Mouse (Mus musculus): ENCODE data around the gene Dclk1. TPM values are rescaled to one million over a fixed set of nuclear protein-coding genes. Genes with fewer than 3 reads are reported as not detected.

The Dclk1 gene
- polyA plus RNA-seq, 1 experiment: 1.1 TPM

DNA sequence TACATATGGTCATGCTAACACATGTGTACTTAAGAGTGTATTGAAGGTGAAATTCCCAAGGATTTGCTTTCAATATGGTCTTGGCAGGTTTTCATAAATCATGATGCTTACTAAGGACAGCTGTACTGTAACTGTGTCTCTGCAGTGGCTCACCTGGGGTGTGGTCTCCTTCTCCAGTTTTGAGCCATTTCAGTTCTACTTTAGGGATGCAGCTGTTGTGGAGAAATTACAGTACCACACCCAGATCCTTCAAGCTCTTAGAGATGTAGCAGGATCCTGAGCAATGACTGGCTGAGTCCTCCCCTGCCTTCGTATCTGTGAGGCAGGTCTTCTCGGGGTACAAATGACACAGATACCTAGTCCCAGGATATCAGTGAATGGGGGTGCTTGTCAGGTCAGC lies 8.5 kb downstream of the Dclk1 start:
- no peak overlapping the region for H3K4me3 ChIP-seq (ENCODE audit: insufficient read depth, low read depth, low read length)
- 83% methylated on average over 2 of the region's 2 CpGs for WGBS
- H3K4me1 ChIP-seq (ENCODE audit: control insufficient read depth, insufficient read depth, low read length): no peaks in the 10 kb centered on the region
- DNase-seq: no peak
- H3K27me3 ChIP-seq (replicated peaks; ENCODE audit: control insufficient read depth, insufficient read depth, low read length): no peaks in the 10 kb centered on the region
- no peaks in the 10 kb centered on the region for H3K36me3 ChIP-seq (ENCODE audit: control insufficient read depth, insufficient read depth, low read length)
- TF ChIP-seq CTCF (conservative IDR thresholded peaks at IDR 0.05; ENCODE audit: insufficient read depth, insufficient read length, low read depth, low read length): no peak
- no peak for TF ChIP-seq POLR2A (IDR thresholded peaks at IDR 0.05; ENCODE audit: low read depth, low read length)
- no peak overlapping the region for H3K27ac ChIP-seq (ENCODE audit: insufficient read depth, low read depth, low read length)

GRCm38 (mm10) chr3:55260139-55260538 lies 18.0 kb downstream of the Dclk1 start:
- Histone ChIP-seq H3K27me3 (replicated peaks; ENCODE audit: control insufficient read depth, insufficient read depth, low read length) (no peaks in the 10 kb centered on the region), H3K4me1 (ENCODE audit: control insufficient read depth, insufficient read depth, low read length) (no peaks in the 10 kb centered on the region), H3K4me3 (ENCODE audit: insufficient read depth, low read depth, low read length) (no peak overlapping the region), H3K27ac (ENCODE audit: insufficient read depth, low read depth, low read length) (no peak overlapping the region), H3K36me3 (ENCODE audit: control insufficient read depth, insufficient read depth, low read length) (no peaks in the 10 kb centered on the region)
- no peak for DNase-seq
- TF ChIP-seq CTCF (conservative IDR thresholded peaks at IDR 0.05; ENCODE audit: insufficient read depth, insufficient read length, low read depth, low read length) (no peak), POLR2A (IDR thresholded peaks at IDR 0.05; ENCODE audit: low read depth, low read length) (no peak)
- 69% methylated on average over 7 of the region's 7 CpGs for WGBS

GRCm38 (mm10) chr3:55266091-55266490 lies 23.9 kb downstream of the Dclk1 start:
- no peak overlapping the region for H3K27ac ChIP-seq (ENCODE audit: insufficient read depth, low read depth, low read length)
- no peak for TF ChIP-seq CTCF (conservative IDR thresholded peaks at IDR 0.05; ENCODE audit: insufficient read depth, insufficient read length, low read depth, low read length)
- TF ChIP-seq POLR2A (IDR thresholded peaks at IDR 0.05; ENCODE audit: low read depth, low read length): no peak
- 90% methylated on average over 5 of the region's 5 CpGs for WGBS
- no peak for DNase-seq
- no peaks in the 10 kb centered on the region for H3K27me3 ChIP-seq (replicated peaks; ENCODE audit: control insufficient read depth, insufficient read depth, low read length)
- H3K4me3 ChIP-seq (ENCODE audit: insufficient read depth, low read depth, low read length): no peak overlapping the region
- H3K36me3 ChIP-seq (ENCODE audit: control insufficient read depth, insufficient read depth, low read length): no peaks in the 10 kb centered on the region
- no peaks in the 10 kb centered on the region for H3K4me1 ChIP-seq (ENCODE audit: control insufficient read depth, insufficient read depth, low read length)

GRCm38 (mm10) chr3:55269802-55270201 lies 27.6 kb downstream of the Dclk1 start:
- H3K4me3 ChIP-seq (ENCODE audit: insufficient read depth, low read depth, low read length): no peak overlapping the region
- WGBS: 86% methylated on average over 4 of the region's 4 CpGs
- no peak for DNase-seq
- TF ChIP-seq CTCF (conservative IDR thresholded peaks at IDR 0.05; ENCODE audit: insufficient read depth, insufficient read length, low read depth, low read length) (no peak), POLR2A (IDR thresholded peaks at IDR 0.05; ENCODE audit: low read depth, low read length) (no peak)
- H3K27me3 ChIP-seq (replicated peaks; ENCODE audit: control insufficient read depth, insufficient read depth, low read length): no peaks in the 10 kb centered on the region
- H3K36me3 ChIP-seq (ENCODE audit: control insufficient read depth, insufficient read depth, low read length): no peaks in the 10 kb centered on the region
- H3K27ac ChIP-seq (ENCODE audit: insufficient read depth, low read depth, low read length): no peak overlapping the region
- no peaks in the 10 kb centered on the region for H3K4me1 ChIP-seq (ENCODE audit: control insufficient read depth, insufficient read depth, low read length)

DNA sequence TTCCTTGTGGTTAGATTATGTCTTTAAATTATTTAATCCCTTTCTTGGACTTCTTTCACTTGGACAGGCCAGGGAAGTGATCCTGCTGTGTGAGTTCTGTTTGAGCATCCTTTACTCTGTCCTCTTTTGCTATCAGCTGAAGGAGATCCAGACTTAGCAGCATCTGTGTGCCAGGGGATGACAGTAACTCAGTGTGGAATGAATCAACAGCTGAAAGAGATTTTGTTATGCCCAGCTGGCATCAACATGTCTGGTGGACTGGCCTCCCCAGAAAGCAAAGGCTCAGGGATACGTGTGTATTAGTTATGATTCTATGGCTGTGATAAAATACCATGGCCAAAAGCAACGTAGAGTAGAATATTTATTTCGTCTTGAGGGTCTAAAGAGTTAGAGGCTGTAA lies 28.2 kb downstream of the Dclk1 start:
- Histone ChIP-seq H3K4me1 (ENCODE audit: control insufficient read depth, insufficient read depth, low read length) (no peaks in the 10 kb centered on the region), H3K27ac (ENCODE audit: insufficient read depth, low read depth, low read length) (no peak overlapping the region), H3K27me3 (replicated peaks; ENCODE audit: control insufficient read depth, insufficient read depth, low read length) (no peaks in the 10 kb centered on the region), H3K36me3 (ENCODE audit: control insufficient read depth, insufficient read depth, low read length) (no peaks in the 10 kb centered on the region), H3K4me3 (ENCODE audit: insufficient read depth, low read depth, low read length) (no peak overlapping the region)
- TF ChIP-seq POLR2A (IDR thresholded peaks at IDR 0.05; ENCODE audit: low read depth, low read length) (no peak), CTCF (conservative IDR thresholded peaks at IDR 0.05; ENCODE audit: insufficient read depth, insufficient read length, low read depth, low read length) (no peak)
- DNase-seq: no peak
- 83% methylated on average over 3 of the region's 3 CpGs for WGBS

DNA sequence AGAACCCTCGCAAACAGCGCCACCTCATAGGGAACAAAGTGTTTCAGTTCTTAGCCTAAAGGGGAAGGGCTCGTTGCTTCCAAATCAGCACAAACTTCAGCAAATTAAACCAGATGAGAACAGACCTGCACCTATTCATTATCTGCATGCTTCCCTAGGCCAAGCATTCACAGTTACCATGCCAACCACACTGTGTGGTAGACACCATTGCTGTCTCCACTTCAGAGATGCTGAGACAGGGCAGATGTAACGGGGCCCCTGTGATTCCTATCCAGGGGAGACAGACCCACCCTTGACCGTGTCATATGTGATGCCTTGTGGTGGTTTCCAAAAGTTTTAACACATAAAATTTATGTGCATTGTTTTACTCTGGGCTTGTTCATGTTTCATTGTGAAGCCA lies 28.8 kb downstream of the Dclk1 start:
- WGBS: 93% methylated on average over 5 of the region's 5 CpGs
- H3K36me3 ChIP-seq (ENCODE audit: control insufficient read depth, insufficient read depth, low read length): no peaks in the 10 kb centered on the region

DNA sequence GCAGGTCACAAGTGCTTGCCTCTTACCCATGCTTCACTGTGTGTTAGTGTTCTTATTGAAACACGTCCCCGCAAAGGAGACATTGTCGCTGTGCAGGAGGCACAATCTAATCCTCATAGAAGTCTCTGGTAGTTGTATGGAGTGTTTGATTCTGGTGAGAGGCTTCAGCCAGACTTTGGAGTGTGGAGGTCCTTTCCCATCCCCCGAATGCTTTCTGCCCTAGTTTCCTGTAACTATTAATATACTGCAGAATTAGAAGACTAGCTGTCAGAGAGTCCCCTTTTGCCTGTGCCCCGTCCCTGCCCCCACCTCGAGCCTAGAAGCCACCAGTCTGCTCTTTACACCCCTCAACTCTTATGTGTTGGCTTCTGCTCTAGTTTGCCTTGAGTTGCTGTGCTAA lies 30.4 kb downstream of the Dclk1 start:
- no peak overlapping the region for H3K4me3 ChIP-seq (ENCODE audit: insufficient read depth, low read depth, low read length)
- TF ChIP-seq CTCF (conservative IDR thresholded peaks at IDR 0.05; ENCODE audit: insufficient read depth, insufficient read length, low read depth, low read length): no peak
- TF ChIP-seq POLR2A (IDR thresholded peaks at IDR 0.05; ENCODE audit: low read depth, low read length): no peak
- H3K27ac ChIP-seq (ENCODE audit: insufficient read depth, low read depth, low read length): no peak overlapping the region
- WGBS: 82% methylated on average over 6 of the region's 6 CpGs
- H3K4me1 ChIP-seq (ENCODE audit: control insufficient read depth, insufficient read depth, low read length): no peaks in the 10 kb centered on the region
- DNase-seq: no peak
- H3K27me3 ChIP-seq (replicated peaks; ENCODE audit: control insufficient read depth, insufficient read depth, low read length): no peaks in the 10 kb centered on the region
- H3K36me3 ChIP-seq (ENCODE audit: control insufficient read depth, insufficient read depth, low read length): no peaks in the 10 kb centered on the region

More for the DNA sequence above, 28.8 kb downstream of the Dclk1 start:
- H3K4me3 ChIP-seq (ENCODE audit: insufficient read depth, low read depth, low read length): no peak overlapping the region
- TF ChIP-seq CTCF (conservative IDR thresholded peaks at IDR 0.05; ENCODE audit: insufficient read depth, insufficient read length, low read depth, low read length) (no peak), POLR2A (IDR thresholded peaks at IDR 0.05; ENCODE audit: low read depth, low read length) (no peak)
- no peak for DNase-seq
- no peaks in the 10 kb centered on the region for H3K4me1 ChIP-seq (ENCODE audit: control insufficient read depth, insufficient read depth, low read length)
- H3K27ac ChIP-seq (ENCODE audit: insufficient read depth, low read depth, low read length): no peak overlapping the region
- H3K27me3 ChIP-seq (replicated peaks; ENCODE audit: control insufficient read depth, insufficient read depth, low read length): no peaks in the 10 kb centered on the region

DNA sequence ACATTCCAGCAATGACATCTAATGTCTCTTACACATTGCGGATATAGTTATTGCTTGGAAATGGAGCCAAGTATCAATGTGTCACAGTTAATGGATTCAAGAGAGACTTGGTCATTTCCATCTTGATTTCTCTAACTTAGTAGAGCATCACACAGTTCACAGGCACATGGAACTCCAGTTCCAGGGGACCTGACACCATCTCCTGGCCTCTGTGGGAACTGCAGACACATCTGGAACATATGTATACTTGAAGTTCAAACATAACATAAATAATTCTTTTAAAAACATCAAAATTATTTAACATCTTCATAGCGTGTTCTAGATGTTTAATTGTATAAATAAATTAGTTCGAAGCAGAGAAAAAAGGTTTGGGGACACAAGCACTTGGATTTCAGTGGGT lies 34.3 kb downstream of the Dclk1 start:
- 93% methylated on average over 3 of the region's 3 CpGs for WGBS
- DNase-seq: no peak
- TF ChIP-seq CTCF (conservative IDR thresholded peaks at IDR 0.05; ENCODE audit: insufficient read depth, insufficient read length, low read depth, low read length): no peak
- TF ChIP-seq POLR2A (IDR thresholded peaks at IDR 0.05; ENCODE audit: low read depth, low read length): no peak
- Histone ChIP-seq H3K4me1 (ENCODE audit: control insufficient read depth, insufficient read depth, low read length) (no peaks in the 10 kb centered on the region), H3K27ac (ENCODE audit: insufficient read depth, low read depth, low read length) (no peak overlapping the region), H3K36me3 (ENCODE audit: control insufficient read depth, insufficient read depth, low read length) (no peaks in the 10 kb centered on the region), H3K27me3 (replicated peaks; ENCODE audit: control insufficient read depth, insufficient read depth, low read length) (no peaks in the 10 kb centered on the region), H3K4me3 (ENCODE audit: insufficient read depth, low read depth, low read length) (no peak overlapping the region)

Data from kidney, adult 2 months (tissue).